Mouse (Mus musculus) neural tube, postnatal 0 days (tissue): ENCODE data around the gene Ccl25. TPM values are rescaled to one million over a fixed set of nuclear protein-coding genes. Genes with fewer than 3 reads are reported as not detected.

Experiments used
- polyA plus RNA-seq: library from polyadenylated mRNA; unstranded; fragments of >200 nt; fragmentation: Nextera tagmentation; extraction: Ambion mirVana; gene quantifications from 2 replicates; pipeline ENCODE4 v1.2.1, GENCODE M21; 2015

Ccl25 gene
- polyA plus RNA-seq = 12.6 and 13.0 TPM in 2 replicates

DNA sequence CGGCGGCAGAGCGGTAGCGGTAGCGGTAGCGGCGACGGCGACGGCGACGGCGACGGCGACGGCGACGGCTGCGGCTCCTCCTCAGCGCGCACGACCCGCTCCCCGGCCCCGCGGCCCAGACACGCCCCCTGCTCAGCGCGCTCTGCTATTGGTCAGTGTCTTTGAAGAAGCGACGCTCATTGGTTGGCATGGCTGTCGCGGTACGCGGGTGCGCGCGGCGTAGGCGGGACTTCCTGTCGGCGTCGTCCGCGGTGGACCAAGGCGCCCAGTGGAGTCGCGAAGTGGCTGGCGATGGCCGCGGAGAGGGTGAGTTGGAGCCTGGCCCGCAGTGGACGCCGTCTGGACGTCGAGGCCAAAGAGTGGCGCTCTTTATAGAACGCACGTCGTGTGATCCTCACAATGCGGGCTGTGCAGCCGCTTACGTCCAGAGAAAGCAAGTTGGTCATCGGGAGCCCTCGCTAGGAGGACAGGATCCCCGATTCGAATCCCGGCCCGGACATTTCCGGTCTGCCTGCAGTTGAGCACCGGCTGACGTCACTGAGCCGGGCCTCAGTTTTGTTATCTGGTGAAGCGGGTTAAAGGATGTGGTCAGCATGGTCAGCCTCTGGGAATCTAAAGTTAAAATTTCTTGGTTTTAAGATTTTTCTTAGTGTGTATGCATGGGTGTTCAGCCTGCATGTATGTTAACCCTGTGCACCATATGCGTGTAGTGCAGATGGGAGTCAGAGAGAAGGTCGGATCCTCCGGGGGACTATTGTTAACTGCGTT is at the start of gene Ccl25, which contains the start of gene Elavl1:
Gene Ccl25 (plus strand): TSS at position 228 of the 768 bp plus-strand sequence.
Gene Elavl1 (minus strand): TSS at position 431 of the 768 bp plus-strand sequence.

DNA sequence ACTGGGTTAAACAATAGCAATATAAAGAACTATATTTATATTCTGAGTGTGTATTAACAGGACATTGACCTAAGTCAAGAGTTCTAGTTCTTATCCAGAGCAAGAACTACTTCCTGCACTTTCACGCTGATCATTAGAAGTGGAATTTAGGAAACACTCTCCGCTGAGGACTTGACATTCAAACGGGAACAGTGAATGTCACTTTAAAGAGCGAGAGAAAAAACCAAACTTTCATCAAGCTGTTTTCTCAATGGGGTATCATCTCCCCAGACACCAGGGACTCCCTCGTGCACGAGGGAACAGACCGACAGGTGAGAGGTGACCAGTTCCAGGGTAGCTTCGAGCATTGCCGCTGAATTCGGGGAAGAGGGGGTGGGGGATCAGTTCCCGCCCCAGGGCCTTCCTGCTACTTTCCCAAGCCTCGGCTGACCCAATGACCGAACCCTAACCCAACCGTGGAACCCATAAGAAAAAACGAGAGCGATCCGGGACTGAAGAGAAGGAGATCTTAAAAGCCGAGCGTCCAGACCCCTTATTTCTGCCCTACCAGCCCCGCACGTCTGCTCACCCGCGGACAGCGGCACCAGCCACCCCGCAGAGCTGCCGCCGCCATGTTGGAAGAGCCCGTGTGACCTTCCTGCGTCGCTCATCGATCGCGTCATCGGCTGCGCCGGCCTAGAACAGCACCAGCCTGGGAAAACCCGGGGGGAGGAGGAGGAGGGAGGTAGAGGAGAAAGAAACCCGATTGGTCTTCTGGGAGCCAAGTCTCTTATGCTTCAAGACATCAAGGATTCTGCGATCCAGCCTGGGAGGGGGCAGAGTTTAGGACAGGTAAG is 49.5 kb upstream of the Ccl25 start, which contains the start of gene Timm44:
Gene Timm44 (minus strand): TSS at position 639 of the 836 bp plus-strand sequence.

Other genes starting within 250 kb of the Ccl25 start
- not detected in 2 replicates for gene Cd209f, start 219.4 kb upstream of the Ccl25 start, polyA plus RNA-seq
- gene Cd209g, start 191.1 kb upstream of the Ccl25 start, polyA plus RNA-seq = 0.08 TPM in 1 of 2 replicates, not detected in the other
- 83.2 and 98.3 TPM in 2 replicates for gene Evi5l, start 158.6 kb upstream of the Ccl25 start, polyA plus RNA-seq
- 27.2 and 29.5 TPM in 2 replicates for gene Prr36, start 107.8 kb upstream of the Ccl25 start, polyA plus RNA-seq
- not detected in 2 replicates for gene Lrrc8e, start 98.4 kb upstream of the Ccl25 start, polyA plus RNA-seq
- 30.1 and 30.5 TPM in 2 replicates for gene Map2k7, start 86.5 kb upstream of the Ccl25 start, polyA plus RNA-seq
- gene Gm49320, start 86.3 kb upstream of the Ccl25 start, polyA plus RNA-seq = 0.31 and 0.61 TPM in 2 replicates
- 3.5 and 3.6 TPM in 2 replicates for gene Tgfbr3l, start 77.0 kb upstream of the Ccl25 start, polyA plus RNA-seq
- 64.1 and 65.4 TPM in 2 replicates for gene Snapc2, start 72.1 kb upstream of the Ccl25 start, polyA plus RNA-seq
- gene Ctxn1, start 65.9 kb upstream of the Ccl25 start, polyA plus RNA-seq = 198 and 236 TPM in 2 replicates
- 46.1 and 49.8 TPM in 2 replicates for gene Timm44, start 49.3 kb upstream of the Ccl25 start, polyA plus RNA-seq
- 60.0 and 61.4 TPM in 2 replicates for gene Elavl1, start 203 bp downstream of the Ccl25 start, polyA plus RNA-seq
- 48.8 and 51.0 TPM in 2 replicates for gene Cers4, start 167.8 kb downstream of the Ccl25 start, polyA plus RNA-seq